Mouse (Mus musculus) midbrain, embryonic 12.5 days (tissue): ENCODE data around the gene Ptprd. TPM values are rescaled to one million over a fixed set of nuclear protein-coding genes. Genes with fewer than 3 reads are reported as not detected.

Source experiments
- ATAC-seq: fragments of 200-750 bp; cut with Nextera tagmentation; 2 replicates; pipeline ENCODE4 v1.8.0; 2017; ENCODE audit warnings: low read depth, moderate TSS enrichment, moderate library complexity; ENCODE audit not compliant: low FRiP score
- H3K27ac ChIP-seq: fragments of 300-500 bp; sonication (generic); replicated peaks from 2 replicates; pipeline ENCODE4 v1.5.1; 2016; ENCODE audit warnings: mild to moderate bottlenecking
- H3K27me3 ChIP-seq: fragments of 300-500 bp; sonication (generic); 2 replicates; pipeline ENCODE4 v1.6.1; 2016; ENCODE audit warnings: mild to moderate bottlenecking
- H3K36me3 ChIP-seq: fragments of 300-500 bp; sonication (generic); 2 replicates; pipeline ENCODE4 v1.6.1; 2016
- H3K4me1 ChIP-seq: fragments of 300-500 bp; sonication (generic); 2 replicates; pipeline ENCODE4 v1.6.1; 2016
- H3K4me2 ChIP-seq: fragments of 300-500 bp; sonication (generic); replicated peaks from 2 replicates; pipeline ENCODE4 v1.6.1; 2016; ENCODE audit warnings: mild to moderate bottlenecking, moderate library complexity
- H3K4me3 ChIP-seq: fragments of 300-500 bp; sonication (generic); 2 replicates; pipeline ENCODE4 v1.5.1; 2016; ENCODE audit warnings: mild to moderate bottlenecking
- H3K9ac ChIP-seq: fragments of 300-500 bp; sonication (generic); replicated peaks from 2 replicates; pipeline ENCODE4 v1.6.1; 2016; ENCODE audit warnings: mild to moderate bottlenecking, moderate library complexity
- H3K9me3 ChIP-seq: fragments of 300-500 bp; sonication (generic); 2 replicates; pipeline ENCODE4 v1.6.1; 2016; ENCODE audit warnings: mild to moderate bottlenecking
- WGBS: fragments of 180-500 bp; shearing (Covaris S2); methylation state at CpG from one replicate; pipeline ENCODE4 v1.1.7; 2016; 5-methylcytosine and 5-hydroxymethylcytosine counted together
- polyA plus RNA-seq: library from polyadenylated mRNA; unstranded; fragments of >200 nt; fragmentation: Nextera tagmentation; extraction: Ambion mirVana; gene quantifications from 2 replicates; pipeline ENCODE4 v1.2.1, GENCODE M21; 2016

Ptprd gene
- polyA plus RNA-seq, 1 experiment from 2014 or later: 37.5 TPM

DNA sequence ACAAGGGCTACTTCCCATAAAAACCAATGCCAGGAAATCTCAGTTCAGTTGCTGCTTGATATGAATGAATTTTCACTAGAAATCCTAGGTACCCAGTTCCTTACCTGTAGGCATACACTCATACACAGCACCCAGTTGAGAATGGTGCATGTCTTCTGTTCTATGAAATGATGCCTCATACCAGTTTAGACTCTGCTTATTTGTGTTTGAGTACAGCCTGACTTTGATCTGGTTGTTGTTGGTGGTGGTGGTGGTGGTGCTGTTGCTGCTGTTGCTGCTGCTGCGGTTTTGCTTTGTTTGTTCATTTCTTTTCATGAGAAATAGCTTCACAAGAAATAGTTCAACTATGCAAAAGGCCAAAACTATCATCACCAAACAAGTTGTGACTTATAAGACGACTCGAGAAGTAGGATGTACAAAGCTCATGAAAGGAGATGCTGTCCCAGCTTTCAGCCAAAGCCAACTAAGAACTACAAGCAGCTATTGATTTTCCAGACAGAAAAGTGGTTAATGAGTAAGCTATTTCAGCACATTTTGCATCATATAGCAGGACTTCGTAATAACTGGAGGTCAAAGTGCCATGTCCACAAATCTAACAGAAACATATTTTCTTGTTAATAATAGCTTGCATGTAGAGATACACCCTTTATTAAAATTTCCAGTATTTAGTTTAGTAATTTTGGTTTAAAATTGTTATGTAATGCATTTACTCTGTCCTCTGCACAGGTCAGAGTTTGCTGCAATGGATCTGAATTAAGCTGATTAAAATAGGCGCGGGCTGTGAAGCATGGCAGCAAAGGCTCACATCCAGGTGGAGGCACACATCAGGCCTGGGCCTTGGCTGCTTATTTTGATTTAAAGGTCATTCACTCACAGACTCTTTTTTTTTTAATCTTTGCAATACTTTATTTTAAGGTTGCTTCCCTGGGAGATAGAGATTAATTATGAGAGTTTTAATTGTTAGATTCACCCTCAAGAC, 1270.1 kb downstream of the Ptprd start:
- ATAC-seq: no peak
- Histone ChIP-seq H3K9ac (no peak overlapping the region), H3K4me1 (no peaks in the 10 kb centered on the region), H3K4me2 (no peak overlapping the region), H3K27ac (no peak overlapping the region), H3K9me3 (no peaks in the 10 kb centered on the region), H3K27me3 (no peaks in the 10 kb centered on the region), H3K36me3 (no peaks in the 10 kb centered on the region), H3K4me3 (no peak overlapping the region)
- 82% methylated on average over 6 of the region's 6 CpGs for WGBS

DNA sequence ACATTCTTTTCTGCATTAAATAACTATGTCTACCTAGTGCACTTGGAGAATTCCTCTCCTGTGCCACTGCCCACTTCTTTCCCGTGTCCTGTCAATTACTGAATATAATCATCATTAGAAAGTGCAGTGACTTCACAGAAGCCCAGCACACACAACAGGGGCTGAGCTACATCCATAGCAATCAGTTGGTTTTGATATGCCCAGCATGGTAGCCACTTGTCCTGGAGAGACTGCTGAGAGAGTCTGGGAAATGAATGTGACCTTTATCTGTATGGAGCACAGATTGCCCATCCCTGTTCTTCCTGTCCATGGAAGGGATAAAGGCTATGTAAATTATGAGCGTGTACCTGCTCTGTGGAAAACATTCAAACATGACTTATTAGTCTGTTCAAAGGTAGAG, 1280.2 kb downstream of the Ptprd start:
- Histone ChIP-seq H3K4me2 (no peak overlapping the region), H3K9ac (no peak overlapping the region), H3K9me3 (no peaks in the 10 kb centered on the region), H3K27me3 (no peaks in the 10 kb centered on the region), H3K36me3 (no peaks in the 10 kb centered on the region), H3K27ac (no peak overlapping the region), H3K4me1 (no peaks in the 10 kb centered on the region), H3K4me3 (no peak overlapping the region)
- no peak for ATAC-seq
- WGBS: 66% methylated on average over 2 of the region's 2 CpGs

DNA sequence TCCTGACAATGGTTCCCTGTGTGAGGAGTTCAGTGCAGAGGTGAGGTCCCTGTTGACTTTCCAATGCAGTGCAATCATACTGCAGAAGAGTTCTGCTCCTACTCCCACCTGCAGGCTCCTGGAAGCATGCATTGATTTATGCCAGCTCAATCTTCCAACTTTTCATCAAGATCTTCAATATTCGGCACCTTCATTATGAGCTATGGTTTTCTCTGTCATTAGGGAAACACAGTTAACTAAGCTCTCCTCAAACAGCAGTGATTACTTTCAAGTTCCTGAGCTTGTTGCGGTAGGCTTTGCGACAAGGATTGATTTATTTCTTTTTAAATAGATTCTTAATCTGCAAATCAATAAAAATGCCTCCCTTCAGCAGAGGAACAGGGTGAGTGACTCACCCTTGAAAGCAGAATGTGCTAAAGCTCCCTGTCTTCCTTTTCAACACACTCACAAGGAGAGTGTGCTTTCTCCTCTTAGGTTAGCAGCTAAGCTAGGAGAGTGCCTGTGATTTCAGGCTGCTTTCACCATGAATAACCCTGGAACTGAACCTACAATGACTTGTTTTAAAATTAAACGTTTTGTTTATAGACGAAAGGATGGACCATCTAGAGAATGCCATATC, 1298.1 kb downstream of the Ptprd start:
- WGBS: 81% methylated on average over 5 of the region's 5 CpGs
- Histone ChIP-seq H3K4me2 (no peak overlapping the region), H3K36me3 (no peaks in the 10 kb centered on the region), H3K9me3 (no peaks in the 10 kb centered on the region), H3K27ac (no peak overlapping the region), H3K9ac (no peak overlapping the region), H3K27me3 (no peaks in the 10 kb centered on the region), H3K4me1 (no peaks in the 10 kb centered on the region), H3K4me3 (no peak overlapping the region)
- no peak for ATAC-seq

DNA sequence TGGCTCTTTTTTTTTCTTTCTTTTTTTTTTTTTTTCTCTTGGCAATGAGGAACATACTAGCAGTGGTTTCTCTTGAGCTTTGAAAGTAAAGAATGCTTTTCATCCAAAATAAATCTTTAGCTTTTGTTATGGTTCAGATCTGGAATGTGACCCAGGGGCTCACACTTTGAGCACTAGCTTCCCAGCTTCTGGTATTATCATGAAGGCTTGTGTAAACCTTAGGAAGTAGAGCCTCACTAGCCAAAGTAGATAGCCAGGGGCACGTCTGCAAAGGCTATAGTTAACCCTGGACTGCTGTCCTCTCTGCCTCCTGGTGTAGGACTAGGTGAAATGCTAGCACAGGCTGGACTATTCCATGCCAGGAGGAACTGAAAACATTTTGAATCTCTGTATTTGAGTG, 1310.1 kb downstream of the Ptprd start:
- Histone ChIP-seq H3K4me2 (no peak overlapping the region), H3K27me3 (no peaks in the 10 kb centered on the region), H3K27ac (no peak overlapping the region), H3K36me3 (no peaks in the 10 kb centered on the region), H3K4me3 (no peak overlapping the region), H3K9me3 (no peaks in the 10 kb centered on the region), H3K9ac (no peak overlapping the region), H3K4me1 (no peaks in the 10 kb centered on the region)
- WGBS: 14% methylated on average over 1 of the region's 1 CpGs
- ATAC-seq: no peak

DNA sequence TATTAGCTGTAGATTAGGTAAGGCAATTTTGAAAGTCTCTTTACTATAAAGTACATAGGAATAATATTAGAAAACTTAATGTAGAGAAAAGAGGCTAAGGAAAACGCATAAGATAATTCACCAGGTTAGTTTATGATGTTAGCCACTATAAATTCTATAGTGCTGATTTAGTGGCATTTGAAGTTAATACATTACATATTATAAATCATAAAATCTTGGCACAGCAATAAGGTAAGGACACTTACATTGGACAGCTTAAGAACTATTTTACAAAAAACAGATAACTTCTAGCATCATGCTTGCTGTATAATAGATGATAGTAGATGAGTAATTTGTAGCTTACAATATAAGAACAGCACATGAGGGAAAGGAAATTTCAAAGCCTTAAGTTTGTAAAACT, 1322.1 kb downstream of the Ptprd start:
- Histone ChIP-seq H3K27me3 (no peaks in the 10 kb centered on the region), H3K4me3 (no peak overlapping the region), H3K4me1 (no peaks in the 10 kb centered on the region), H3K27ac (no peak overlapping the region), H3K9me3 (no peaks in the 10 kb centered on the region), H3K36me3 (no peaks in the 10 kb centered on the region), H3K9ac (no peak overlapping the region), H3K4me2 (no peak overlapping the region)
- 85% methylated on average over 1 of the region's 1 CpGs for WGBS
- ATAC-seq: no peak

DNA sequence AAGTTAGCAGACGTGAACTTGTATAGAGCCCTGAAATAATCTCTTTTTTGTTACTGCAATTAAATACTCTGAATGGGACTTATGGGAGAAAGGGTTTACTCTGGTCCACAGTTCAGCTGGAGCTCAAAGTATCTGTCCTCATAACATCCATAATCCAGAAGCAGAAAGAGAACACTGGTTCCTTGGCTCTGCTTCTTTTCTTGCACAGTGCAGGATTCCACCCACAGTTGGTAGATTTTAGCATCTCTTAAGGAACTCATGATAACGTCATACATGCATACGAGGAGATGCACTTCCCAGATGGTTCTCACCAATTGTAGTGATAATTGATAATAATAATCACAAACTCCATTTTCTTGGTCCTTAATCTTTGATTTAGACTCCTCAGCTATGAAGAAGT, 1330.2 kb downstream of the Ptprd start:
- Histone ChIP-seq H3K27me3 (no peaks in the 10 kb centered on the region), H3K4me2 (no peak overlapping the region), H3K36me3 (no peaks in the 10 kb centered on the region), H3K27ac (no peak overlapping the region), H3K4me3 (no peak overlapping the region), H3K4me1 (no peaks in the 10 kb centered on the region), H3K9me3 (no peaks in the 10 kb centered on the region), H3K9ac (no peak overlapping the region)
- ATAC-seq: no peak
- 43% methylated on average over 3 of the region's 3 CpGs for WGBS

DNA sequence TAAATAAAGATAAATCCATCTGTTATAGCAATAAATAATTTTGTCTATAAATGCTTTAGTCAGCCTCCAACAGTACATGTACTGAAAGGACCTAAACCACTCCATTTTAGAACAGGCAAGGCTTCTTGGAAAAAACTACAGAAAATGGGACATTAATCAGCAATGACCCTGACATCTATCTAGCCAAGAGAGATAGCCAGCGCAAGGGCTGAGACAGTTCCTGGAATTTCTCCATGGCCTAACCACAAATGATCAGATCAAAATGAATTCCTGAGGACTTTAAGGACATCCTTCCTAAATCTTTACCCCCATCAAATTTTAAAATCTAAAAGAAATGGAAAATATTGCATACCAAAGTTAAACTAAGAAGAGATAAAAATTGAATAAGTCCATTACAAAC, 1340.8 kb downstream of the Ptprd start:
- no peak overlapping the region for H3K4me3 ChIP-seq
- 97% methylated on average over 1 of the region's 1 CpGs for WGBS
- no peak overlapping the region for H3K27ac ChIP-seq
- no peaks in the 10 kb centered on the region for H3K4me1 ChIP-seq
- H3K9ac ChIP-seq: no peak overlapping the region
- no peaks in the 10 kb centered on the region for H3K27me3 ChIP-seq
- H3K4me2 ChIP-seq: no peak overlapping the region
- no peaks in the 10 kb centered on the region for H3K9me3 ChIP-seq
- ATAC-seq: no peak
- H3K36me3 ChIP-seq: no peaks in the 10 kb centered on the region

DNA sequence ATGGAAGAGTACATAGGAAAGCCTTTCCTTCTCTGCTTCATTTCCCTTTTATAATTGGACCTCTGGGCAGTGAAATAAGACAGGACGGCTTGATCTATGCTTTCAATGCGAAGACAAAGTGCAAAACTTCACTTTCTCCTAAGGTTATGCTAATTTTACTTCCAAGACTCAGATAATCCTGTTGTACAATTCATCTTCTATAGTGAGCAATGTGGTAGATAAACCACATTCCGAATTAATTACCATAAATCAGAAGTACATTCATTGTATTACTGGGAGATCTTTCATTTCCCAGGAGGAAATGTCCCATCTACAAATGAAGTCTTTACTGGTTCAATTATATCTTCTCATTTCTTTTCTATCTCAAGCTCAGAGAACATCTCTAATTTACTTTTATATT, 1346.2 kb downstream of the Ptprd start:
- no peak overlapping the region for H3K27ac ChIP-seq
- H3K4me3 ChIP-seq: no peak overlapping the region
- ATAC-seq: peak; percentile 62
- WGBS: 50% methylated on average over 3 of the region's 3 CpGs
- no peaks in the 10 kb centered on the region for H3K36me3 ChIP-seq
- no peak overlapping the region for H3K9ac ChIP-seq
- no peak overlapping the region for H3K4me2 ChIP-seq
- H3K9me3 ChIP-seq: no peaks in the 10 kb centered on the region
- no peaks in the 10 kb centered on the region for H3K4me1 ChIP-seq
- H3K27me3 ChIP-seq: no peaks in the 10 kb centered on the region

DNA sequence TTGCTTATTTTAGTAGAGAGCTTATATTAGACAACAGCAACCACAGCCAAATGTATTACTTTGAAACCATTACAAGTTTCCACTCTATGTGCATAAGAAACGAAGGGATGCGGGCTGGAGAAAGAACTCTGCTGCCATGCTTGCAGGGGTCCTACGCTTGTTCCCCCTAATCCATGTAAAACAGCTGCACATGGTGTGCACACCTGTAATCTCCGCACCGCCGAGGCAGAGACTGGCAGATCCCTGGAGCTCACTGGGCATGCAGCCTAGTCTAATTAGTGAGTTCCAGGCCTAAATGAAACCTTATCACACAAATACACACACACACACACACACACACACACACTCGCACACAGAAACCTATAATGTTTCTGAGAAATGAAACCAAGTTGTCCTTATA, 1365.5 kb downstream of the Ptprd start:
- H3K27me3 ChIP-seq: no peaks in the 10 kb centered on the region
- no peak for ATAC-seq
- no peaks in the 10 kb centered on the region for H3K4me1 ChIP-seq
- no peaks in the 10 kb centered on the region for H3K36me3 ChIP-seq
- H3K9ac ChIP-seq: no peak overlapping the region
- H3K4me3 ChIP-seq: no peak overlapping the region
- H3K27ac ChIP-seq: no peak overlapping the region
- H3K9me3 ChIP-seq: no peaks in the 10 kb centered on the region
- H3K4me2 ChIP-seq: no peak overlapping the region
- WGBS: 72% methylated on average over 7 of the region's 7 CpGs

DNA sequence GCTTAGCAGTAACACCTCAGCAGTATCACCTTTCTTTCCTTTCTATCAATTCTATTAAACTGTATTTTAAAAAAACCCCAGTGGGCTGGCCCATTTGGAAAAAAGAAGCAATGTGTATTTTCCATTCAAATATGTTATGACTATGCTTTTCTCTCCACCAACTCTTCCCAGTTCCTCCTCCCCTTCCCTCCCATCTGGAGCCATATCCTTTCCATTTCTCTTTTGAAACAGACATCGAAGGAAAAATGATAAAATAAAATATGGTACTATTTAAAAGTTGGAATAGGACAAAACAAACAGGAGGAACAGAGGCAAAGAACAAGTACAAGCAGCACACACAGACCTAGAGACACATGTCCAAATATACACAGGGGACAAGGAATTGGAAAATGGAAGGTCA, 1372.7 kb downstream of the Ptprd start:
- H3K36me3 ChIP-seq: no peaks in the 10 kb centered on the region
- no peak for ATAC-seq
- H3K27me3 ChIP-seq: no peaks in the 10 kb centered on the region
- H3K4me1 ChIP-seq: no peaks in the 10 kb centered on the region
- H3K4me3 ChIP-seq: no peak overlapping the region
- H3K9me3 ChIP-seq: no peaks in the 10 kb centered on the region
- H3K9ac ChIP-seq: no peak overlapping the region
- 77% methylated on average over 1 of the region's 1 CpGs for WGBS
- no peak overlapping the region for H3K27ac ChIP-seq
- no peak overlapping the region for H3K4me2 ChIP-seq

DNA sequence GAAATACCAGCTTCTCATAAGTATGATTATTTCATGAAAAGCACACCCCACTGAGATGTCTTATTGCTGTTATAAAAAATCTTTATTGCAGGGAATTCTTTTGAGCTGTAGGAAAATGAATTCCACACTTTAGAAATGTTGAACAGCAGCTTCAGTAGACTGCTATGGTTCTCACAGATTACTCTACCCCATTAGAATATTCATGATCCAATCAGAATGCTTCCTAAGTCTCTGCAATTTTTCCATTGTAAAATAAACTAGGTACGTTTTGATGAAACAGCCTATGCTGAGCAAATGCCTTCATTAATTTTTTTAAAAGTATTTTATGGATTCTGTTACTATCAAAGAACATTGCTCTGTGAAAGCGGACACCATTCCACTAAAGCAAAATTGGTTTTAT, 1399.6 kb downstream of the Ptprd start:
- WGBS: 81% methylated on average over 2 of the region's 2 CpGs
- ATAC-seq: no peak
- no peaks in the 10 kb centered on the region for H3K4me1 ChIP-seq

DNA sequence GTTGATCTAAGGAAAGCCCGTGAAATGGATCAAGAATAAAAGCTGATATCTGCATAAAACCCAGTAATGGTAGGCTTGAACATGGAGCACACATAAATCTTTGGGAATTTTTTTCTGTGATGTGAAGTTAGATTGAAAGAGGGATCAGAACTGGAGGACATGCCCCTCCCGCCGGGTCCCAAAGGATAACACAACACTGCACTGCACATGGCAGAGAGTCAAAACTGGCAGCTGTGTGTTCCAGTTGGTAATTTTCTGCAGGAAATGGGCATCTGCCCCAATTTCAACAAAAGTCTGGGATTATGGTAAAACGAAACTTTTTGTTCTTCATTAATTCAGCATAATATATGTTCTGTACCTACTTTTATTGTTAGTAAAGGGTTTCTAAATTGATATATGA, 1409.1 kb downstream of the Ptprd start:
- no peak for ATAC-seq
- Histone ChIP-seq H3K9ac (no peak overlapping the region), H3K4me1 (peaks cover 6% of the 10 kb centered on the region), H3K27ac (no peak overlapping the region), H3K36me3 (no peaks in the 10 kb centered on the region), H3K4me2 (no peak overlapping the region), H3K27me3 (no peaks in the 10 kb centered on the region), H3K9me3 (no peaks in the 10 kb centered on the region), H3K4me3 (no peak overlapping the region)
- 89% methylated on average over 4 of the region's 4 CpGs for WGBS

More for the DNA sequence above, 1399.6 kb downstream of the Ptprd start:
- H3K9me3 ChIP-seq: no peaks in the 10 kb centered on the region
- no peak overlapping the region for H3K4me2 ChIP-seq
- no peaks in the 10 kb centered on the region for H3K36me3 ChIP-seq
- no peaks in the 10 kb centered on the region for H3K27me3 ChIP-seq
- H3K9ac ChIP-seq: no peak overlapping the region
- H3K4me3 ChIP-seq: no peak overlapping the region
- no peak overlapping the region for H3K27ac ChIP-seq
